Mouse (Mus musculus): ENCODE measurements around the gene Dgke. TPM values are rescaled to one million over a fixed set of nuclear protein-coding genes. Genes with fewer than 3 reads are reported as not detected.
A peak's percentile ranks its signal among the peaks of the same experiment; 100 is the strongest.

Gene Dgke
- polyA plus RNA-seq, 1 experiment: 3.9 TPM

DNA sequence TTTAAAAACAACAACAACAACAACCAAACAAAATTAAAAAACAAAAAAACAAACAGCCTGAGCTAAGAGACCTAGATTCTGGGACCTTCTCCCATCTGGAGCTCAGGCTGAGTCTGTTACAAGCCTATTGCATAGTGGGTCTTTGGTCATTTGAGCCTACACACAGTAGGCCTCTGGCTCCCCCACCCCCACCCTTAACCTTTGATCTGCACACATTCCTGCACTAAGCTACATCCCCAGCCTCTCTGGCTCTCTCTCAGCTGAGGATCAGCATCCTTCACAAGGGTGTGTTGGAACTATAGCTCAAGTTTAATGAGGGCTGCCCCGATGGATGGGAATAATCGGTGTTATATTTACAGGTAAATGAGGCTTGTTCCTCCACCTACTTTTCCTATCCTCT, 71.0 kb downstream of the Dgke start:
- H3K27ac ChIP-seq (ENCODE audit: insufficient read depth, low read length): no peak overlapping the region
- no peak overlapping the region for H3K4me3 ChIP-seq (ENCODE audit: extremely low read depth, insufficient read depth, insufficient read length)
- no peaks in the 10 kb centered on the region for H3K27me3 ChIP-seq (ENCODE audit: control insufficient read depth, insufficient read depth, low read length)
- H3K4me1 ChIP-seq (ENCODE audit: control insufficient read depth, insufficient read depth, insufficient read length): peaks cover 2% of the 10 kb centered on the region; the same call in 1 of the 2 replicates
- no peak for DNase-seq (ENCODE audit: low read depth in 1 of 2, low spot score in 2 of 2)
- WGBS: 88% methylated on average over 2 of the region's 2 CpGs
- H3K36me3 ChIP-seq (ENCODE audit: control insufficient read depth, insufficient read depth, low read length): no peaks in the 10 kb centered on the region
- TF ChIP-seq POLR2A (IDR thresholded peaks at IDR 0.05; ENCODE audit: low read depth, low read length) (no peak), CTCF (IDR thresholded peaks at IDR 0.05; ENCODE audit: extremely low read depth, insufficient read depth, insufficient read length, insufficient replicate concordance) (no peak)

- no peaks in the 10 kb centered on the region for H3K36me3 ChIP-seq (ENCODE audit: control insufficient read depth, insufficient read depth, low read length)
- H3K4me3 ChIP-seq (ENCODE audit: extremely low read depth, insufficient read depth, insufficient read length): no peak overlapping the region
- H3K27me3 ChIP-seq (ENCODE audit: control insufficient read depth, insufficient read depth, low read length): no peaks in the 10 kb centered on the region
- TF ChIP-seq CTCF (IDR thresholded peaks at IDR 0.05; ENCODE audit: extremely low read depth, insufficient read depth, insufficient read length, insufficient replicate concordance) (no peak), POLR2A (IDR thresholded peaks at IDR 0.05; ENCODE audit: low read depth, low read length) (no peak)
- peaks cover 2% of the 10 kb centered on the region; the same call in 1 of the 2 replicates for H3K4me1 ChIP-seq (ENCODE audit: control insufficient read depth, insufficient read depth, insufficient read length)
- DNase-seq (ENCODE audit: low read depth in 1 of 2, low spot score in 2 of 2): no peak
- H3K27ac ChIP-seq (ENCODE audit: insufficient read depth, low read length): no peak overlapping the region
- WGBS: 73% methylated on average over 7 of the region's 7 CpGs
Measured at GRCm38 (mm10) chr11:88994492-88994891, 72.2 kb downstream of the Dgke start.

DNA sequence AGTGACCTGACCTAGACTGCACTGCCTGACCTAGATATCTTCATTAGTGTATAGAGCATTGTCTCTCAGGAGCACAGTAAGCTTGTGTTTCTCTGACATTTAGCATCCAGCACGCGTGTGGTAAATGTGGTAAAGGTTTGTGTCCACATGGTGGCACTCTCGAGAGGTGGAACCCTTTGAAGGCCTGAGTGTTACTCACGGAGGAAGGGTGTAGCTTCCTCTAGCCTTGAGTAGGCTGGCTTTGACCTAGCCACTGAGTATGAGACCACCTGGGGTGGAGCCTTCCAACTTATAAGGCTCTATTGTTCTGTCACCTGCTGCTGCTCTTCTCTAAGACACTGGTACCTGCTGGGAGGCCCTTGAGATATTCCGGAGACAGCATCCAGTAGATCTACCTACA, 73.0 kb downstream of the Dgke start:
- TF ChIP-seq CTCF (IDR thresholded peaks at IDR 0.05; ENCODE audit: extremely low read depth, insufficient read depth, insufficient read length, insufficient replicate concordance) (peak; percentile 66; the same call in 1 of the 2 replicates), POLR2A (IDR thresholded peaks at IDR 0.05; ENCODE audit: low read depth, low read length) (no peak)
- no peak overlapping the region for H3K27ac ChIP-seq (ENCODE audit: insufficient read depth, low read length)
- peak; percentile 74 to 82 for DNase-seq (ENCODE audit: low read depth in 1 of 2, low spot score in 2 of 2)
- peaks cover 2% of the 10 kb centered on the region; the same call in 1 of the 2 replicates for H3K4me1 ChIP-seq (ENCODE audit: control insufficient read depth, insufficient read depth, insufficient read length)
- H3K27me3 ChIP-seq (ENCODE audit: control insufficient read depth, insufficient read depth, low read length): no peaks in the 10 kb centered on the region
- WGBS: 18% methylated on average over 5 of the region's 5 CpGs
- no peaks in the 10 kb centered on the region for H3K36me3 ChIP-seq (ENCODE audit: control insufficient read depth, insufficient read depth, low read length)
- no peak overlapping the region for H3K4me3 ChIP-seq (ENCODE audit: extremely low read depth, insufficient read depth, insufficient read length)

GRCm38 (mm10) chr11:88993186-88993585, 73.5 kb downstream of the Dgke start:
- no peaks in the 10 kb centered on the region for H3K4me1 ChIP-seq (ENCODE audit: control insufficient read depth, insufficient read depth, insufficient read length)
- H3K27me3 ChIP-seq (ENCODE audit: control insufficient read depth, insufficient read depth, low read length): no peaks in the 10 kb centered on the region
- TF ChIP-seq CTCF (IDR thresholded peaks at IDR 0.05; ENCODE audit: extremely low read depth, insufficient read depth, insufficient read length, insufficient replicate concordance) (no peak), POLR2A (IDR thresholded peaks at IDR 0.05; ENCODE audit: low read depth, low read length) (no peak)
- DNase-seq (ENCODE audit: low read depth in 1 of 2, low spot score in 2 of 2): no peak
- H3K4me3 ChIP-seq (ENCODE audit: extremely low read depth, insufficient read depth, insufficient read length): no peak overlapping the region
- no peak overlapping the region for H3K27ac ChIP-seq (ENCODE audit: insufficient read depth, low read length)
- no peaks in the 10 kb centered on the region for H3K36me3 ChIP-seq (ENCODE audit: control insufficient read depth, insufficient read depth, low read length)
- WGBS: 68% methylated on average over 7 of the region's 7 CpGs

- 62% methylated on average over 5 of the region's 5 CpGs for WGBS
- peak; percentile 18; the same call in 1 of the 2 replicates for TF ChIP-seq CTCF (IDR thresholded peaks at IDR 0.05; ENCODE audit: extremely low read depth, insufficient read depth, insufficient read length, insufficient replicate concordance)
- no peak for TF ChIP-seq POLR2A (IDR thresholded peaks at IDR 0.05; ENCODE audit: low read depth, low read length)
- Histone ChIP-seq H3K36me3 (ENCODE audit: control insufficient read depth, insufficient read depth, low read length) (peaks cover 7% of the 10 kb centered on the region), H3K4me3 (ENCODE audit: extremely low read depth, insufficient read depth, insufficient read length) (no peak overlapping the region), H3K27me3 (ENCODE audit: control insufficient read depth, insufficient read depth, low read length) (no peaks in the 10 kb centered on the region), H3K27ac (ENCODE audit: insufficient read depth, low read length) (no peak overlapping the region), H3K4me1 (ENCODE audit: control insufficient read depth, insufficient read depth, insufficient read length) (no peaks in the 10 kb centered on the region)
- peak in 1 of 2 experiments; percentile 41 for DNase-seq (ENCODE audit: low read depth in 1 of 2, low spot score in 2 of 2)
Measured at GRCm38 (mm10) chr11:88989530-88989929, 77.1 kb downstream of the Dgke start.

DNA sequence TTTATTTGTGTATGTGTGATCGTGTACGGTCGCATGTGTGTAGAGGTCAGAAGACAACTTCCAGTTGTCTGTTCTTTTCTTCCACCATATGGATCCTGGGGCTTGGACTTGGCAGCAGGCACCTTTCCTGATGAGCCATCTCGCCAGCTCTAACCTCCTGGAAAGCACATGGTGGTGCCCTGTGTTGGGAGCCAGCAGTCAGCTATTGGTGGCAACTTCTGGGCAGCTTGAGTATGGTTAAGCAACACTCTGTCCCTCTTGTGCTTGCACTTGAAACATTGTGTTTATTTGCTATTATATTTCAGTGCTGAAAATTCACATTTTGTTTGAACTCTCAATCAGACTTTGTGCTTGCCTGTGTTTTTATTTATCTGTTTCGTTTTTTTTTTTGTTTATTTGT, 77.7 kb downstream of the Dgke start:
- peaks cover 7% of the 10 kb centered on the region for H3K36me3 ChIP-seq (ENCODE audit: control insufficient read depth, insufficient read depth, low read length)
- no peak for DNase-seq (ENCODE audit: low read depth in 1 of 2, low spot score in 2 of 2)
- no peak overlapping the region for H3K4me3 ChIP-seq (ENCODE audit: extremely low read depth, insufficient read depth, insufficient read length)
- WGBS: 75% methylated on average over 5 of the region's 5 CpGs
- no peaks in the 10 kb centered on the region for H3K27me3 ChIP-seq (ENCODE audit: control insufficient read depth, insufficient read depth, low read length)
- TF ChIP-seq CTCF (IDR thresholded peaks at IDR 0.05; ENCODE audit: extremely low read depth, insufficient read depth, insufficient read length, insufficient replicate concordance): no peak
- no peak for TF ChIP-seq POLR2A (IDR thresholded peaks at IDR 0.05; ENCODE audit: low read depth, low read length)
- no peaks in the 10 kb centered on the region for H3K4me1 ChIP-seq (ENCODE audit: control insufficient read depth, insufficient read depth, insufficient read length)
- H3K27ac ChIP-seq (ENCODE audit: insufficient read depth, low read length): no peak overlapping the region

DNA sequence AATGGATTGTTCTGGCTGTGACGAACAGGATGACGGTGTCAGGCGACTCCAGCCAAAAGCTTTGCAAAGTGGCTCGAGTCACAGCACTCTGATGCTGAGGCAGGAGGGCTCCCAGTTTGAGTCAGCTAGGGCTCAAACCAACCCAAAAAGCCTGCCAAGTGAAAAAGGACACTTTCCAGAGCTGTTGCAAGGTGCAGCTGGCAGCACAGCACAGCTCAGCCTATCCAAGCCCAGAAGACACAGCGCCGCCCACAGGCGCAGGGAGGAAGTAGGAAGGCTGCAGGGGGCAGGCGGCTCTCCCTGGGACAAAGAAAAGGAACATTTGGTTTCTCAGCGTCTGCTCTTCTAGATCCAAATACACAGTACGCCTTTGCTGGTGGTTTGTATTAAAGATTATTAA, 80.0 kb downstream of the Dgke start:
- no peak overlapping the region for H3K4me3 ChIP-seq (ENCODE audit: extremely low read depth, insufficient read depth, insufficient read length)
- 93% methylated on average over 10 of the region's 10 CpGs for WGBS
- DNase-seq (ENCODE audit: low read depth in 1 of 2, low spot score in 2 of 2): no peak
- peaks cover 7% of the 10 kb centered on the region for H3K36me3 ChIP-seq (ENCODE audit: control insufficient read depth, insufficient read depth, low read length)
- no peaks in the 10 kb centered on the region for H3K27me3 ChIP-seq (ENCODE audit: control insufficient read depth, insufficient read depth, low read length)
- TF ChIP-seq POLR2A (IDR thresholded peaks at IDR 0.05; ENCODE audit: low read depth, low read length): no peak
- TF ChIP-seq CTCF (IDR thresholded peaks at IDR 0.05; ENCODE audit: extremely low read depth, insufficient read depth, insufficient read length, insufficient replicate concordance): no peak
- H3K4me1 ChIP-seq (ENCODE audit: control insufficient read depth, insufficient read depth, insufficient read length): no peaks in the 10 kb centered on the region
- H3K27ac ChIP-seq (ENCODE audit: insufficient read depth, low read length): no peak overlapping the region

Other genes with a start within 250 kb of the Dgke start
- gene Akap1, start 202.3 kb downstream of the Dgke start, polyA plus RNA-seq (2012; rRNA removed): 5.5 and 6.5 TPM in 2 replicates
- 15.3 and 17.4 TPM in 2 replicates for gene Scpep1, start 111.4 kb downstream of the Dgke start, polyA plus RNA-seq (2012; rRNA removed)
- gene Elobl, start 99.9 kb downstream of the Dgke start, polyA plus RNA-seq (2012; rRNA removed): 0.31 and 0.75 TPM in 2 replicates
- gene Coil, start 96.6 kb downstream of the Dgke start, polyA plus RNA-seq (2012; rRNA removed): 3.9 and 4.0 TPM in 2 replicates
- 41.5 and 67.0 TPM in 2 replicates for gene Trim25, start 67.5 kb downstream of the Dgke start, polyA plus RNA-seq (2012; rRNA removed)
- gene Gm525, start 7.0 kb upstream of the Dgke start, polyA plus RNA-seq (2012; rRNA removed): not detected in 2 replicates
- gene Nog, start 235.5 kb upstream of the Dgke start, polyA plus RNA-seq (2012; rRNA removed): 0.30 and 1.3 TPM in 2 replicates

Measured in spleen, adult 2 months (tissue).